Mouse (Mus musculus): ENCODE measurements around the gene Nprl3. TPM values are rescaled to one million over a fixed set of nuclear protein-coding genes. Genes with fewer than 3 reads are reported as not detected.

Nprl3 gene
- polyA plus RNA-seq (2012; rRNA removed) = 83.1 and 85.1 TPM in 2 replicates

GRCm38 (mm10) chr11:32267188-32267884 lies at the start of gene Nprl3:
TSS of gene Nprl3 (minus strand) at chr11:32267707.

DNA sequence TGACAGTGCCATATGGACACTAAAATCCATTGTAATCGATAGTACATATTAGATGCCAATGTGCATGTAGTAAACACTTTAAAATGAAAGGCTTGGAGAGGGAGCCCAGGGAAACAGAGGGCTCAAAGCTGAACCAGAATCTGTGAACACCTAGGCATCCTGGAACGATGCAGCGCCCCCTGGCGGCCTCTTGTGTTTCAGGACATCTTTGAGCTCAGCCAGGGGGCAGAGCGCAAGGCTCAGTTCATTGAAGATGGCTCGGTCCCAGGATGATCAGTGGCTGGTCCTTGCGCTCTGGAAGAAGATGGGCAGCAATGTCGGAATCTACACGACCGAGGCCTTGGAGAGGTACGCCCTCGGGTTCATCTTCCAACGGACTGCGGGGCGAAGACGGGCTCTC lies 32.4 kb upstream of the Nprl3 start, which contains the start of gene Hbq1a:
Hbq1a (plus strand) TSS at position 205 of the 400 bp plus-strand sequence.

DNA sequence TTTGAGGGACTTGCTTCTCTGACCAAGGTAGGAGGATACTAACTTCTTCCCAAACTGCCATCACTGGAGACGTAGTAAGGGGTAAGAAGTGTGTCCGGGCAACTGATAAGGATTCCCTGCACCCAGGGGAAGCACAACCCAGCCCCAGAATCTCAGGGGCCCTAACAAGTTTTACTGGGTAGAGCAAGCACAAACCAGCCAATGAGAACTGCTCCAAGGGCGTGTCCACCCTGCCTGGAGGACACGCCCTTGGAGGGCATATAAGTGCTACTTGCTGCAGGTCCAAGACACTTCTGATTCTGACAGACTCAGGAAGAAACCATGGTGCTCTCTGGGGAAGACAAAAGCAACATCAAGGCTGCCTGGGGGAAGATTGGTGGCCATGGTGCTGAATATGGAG lies 28.7 kb upstream of the Nprl3 start, which contains the start of gene Hba-a2:
Hba-a2 (plus strand) TSS at position 287 of the 400 bp plus-strand sequence.

GRCm38 (mm10) chr11:32286695-32287492 lies 19.4 kb upstream of the Nprl3 start, which contains the start of gene Hbq1b:
TSS of gene Hbq1b (plus strand) at chr11:32286965.

GRCm38 (mm10) chr11:32283091-32283777 lies 15.7 kb upstream of the Nprl3 start, which contains the start of gene Hba-a1:
TSS of gene Hba-a1 (plus strand) at chr11:32283511.

GRCm38 (mm10) chr11:32276347-32276746 lies 8.8 kb upstream of the Nprl3 start, which contains the start of gene Hba-x:
TSS of gene Hba-x (plus strand) at chr11:32276400.

DNA sequence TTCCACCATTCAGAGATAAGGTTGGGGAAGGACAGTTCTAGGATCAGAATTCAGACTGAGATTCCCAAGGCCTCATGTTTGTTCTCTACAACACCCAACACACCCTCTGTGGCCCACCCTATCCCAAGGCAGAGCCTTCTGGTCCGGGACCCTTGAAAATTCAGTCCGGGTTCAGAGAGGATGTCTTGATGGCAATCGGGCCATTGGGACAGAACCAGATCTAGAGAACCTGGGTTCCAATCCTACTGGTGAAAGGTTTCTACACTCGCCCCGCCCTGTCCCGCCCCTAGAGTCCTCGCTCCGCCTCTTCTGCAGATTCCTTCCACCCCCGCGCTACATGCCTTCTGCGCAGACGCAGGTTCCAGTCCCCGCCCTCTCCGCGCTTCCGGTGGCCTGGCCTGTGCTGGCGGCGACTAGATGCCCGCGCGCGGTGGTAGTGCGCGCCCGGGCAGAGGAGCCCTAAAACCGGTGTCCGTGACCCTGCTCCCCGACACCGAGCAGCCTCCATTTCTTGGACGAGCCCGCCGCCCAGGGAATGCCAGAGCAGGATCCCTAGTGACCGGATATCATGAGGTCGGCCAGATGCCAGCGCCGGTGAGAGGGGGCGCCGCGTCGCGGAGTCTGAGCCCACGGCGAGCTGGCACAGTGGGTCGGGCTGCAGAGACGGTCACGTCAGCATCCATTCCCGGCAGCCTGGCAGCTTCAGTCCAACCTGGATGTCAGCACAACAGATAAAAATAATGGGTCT lies 41.2 kb downstream of the Nprl3 start, which contains the start of gene Mpg:
Mpg (plus strand) TSS at position 382 of the 748 bp plus-strand sequence.

GRCm38 (mm10) chr11:32221951-32222409 lies 45.5 kb downstream of the Nprl3 start, which contains the start of gene Rhbdf1:
TSS of gene Rhbdf1 (minus strand) at chr11:32222300.

DNA sequence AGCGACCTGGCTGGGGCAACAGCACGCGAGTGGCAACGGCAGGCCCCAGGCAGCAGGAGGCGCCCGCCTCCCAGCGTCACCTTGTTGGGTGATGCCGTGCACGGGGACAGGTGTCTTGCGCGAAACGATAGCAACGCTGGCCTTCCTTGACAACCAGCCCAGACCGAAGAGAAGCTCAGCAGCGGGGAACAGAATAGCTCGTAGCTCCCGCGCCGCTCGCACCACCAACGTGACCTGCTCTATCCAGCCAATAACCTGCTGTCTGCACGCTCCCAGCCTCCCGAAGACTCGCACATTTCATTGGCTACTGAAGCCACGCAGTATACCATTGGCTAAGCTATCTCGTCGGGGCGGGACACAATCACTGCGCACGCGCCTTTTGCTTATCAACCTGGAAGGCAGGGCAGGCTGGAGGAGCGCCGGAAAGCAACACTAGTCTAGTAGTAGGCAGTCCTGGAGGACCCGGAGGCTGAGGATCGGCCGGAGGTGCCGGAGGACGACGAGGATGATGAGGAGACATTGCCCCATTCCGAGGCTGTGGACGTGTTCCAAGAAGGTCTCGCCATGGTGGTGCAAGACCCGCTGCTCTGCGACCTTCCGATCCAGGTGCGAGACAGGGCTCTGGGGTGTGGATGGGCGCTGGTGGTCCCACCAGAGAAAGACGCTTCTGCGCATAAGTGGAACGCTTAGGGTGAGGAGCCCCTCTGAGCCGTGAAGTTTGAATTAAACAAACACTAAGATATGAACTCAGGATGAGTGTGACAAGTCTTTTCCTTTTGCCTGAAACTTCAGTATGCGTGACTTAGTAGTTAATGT lies 62.2 kb downstream of the Nprl3 start, which contains the start of gene Snrnp25:
Snrnp25 (plus strand) TSS at position 358 of the 816 bp plus-strand sequence.

GRCm38 (mm10) chr11:32200075-32200601 lies 67.4 kb downstream of the Nprl3 start, which contains the start of gene Il9r:
TSS of gene Il9r (minus strand) at chr11:32200279.

Other genes with a start within 250 kb of the Nprl3 start
- gene Il9r, start 67.4 kb downstream of the Nprl3 start, polyA plus RNA-seq (2012; rRNA removed) = 0.02 and 0.09 TPM in 2 replicates
- 52.4 and 61.1 TPM in 2 replicates for gene Snrnp25, start 62.3 kb downstream of the Nprl3 start, polyA plus RNA-seq (2012; rRNA removed)
- gene Rhbdf1, start 45.4 kb downstream of the Nprl3 start, polyA plus RNA-seq (2012; rRNA removed) = 30.8 and 50.6 TPM in 2 replicates
- gene Mpg, start 41.2 kb downstream of the Nprl3 start, polyA plus RNA-seq (2012; rRNA removed) = 21.4 and 25.4 TPM in 2 replicates
- gene Hba-x, start 8.7 kb upstream of the Nprl3 start, polyA plus RNA-seq (2012; rRNA removed) = 41.2 and 47.2 TPM in 2 replicates
- gene Hba-a1, start 15.8 kb upstream of the Nprl3 start, polyA plus RNA-seq (2012; rRNA removed) = 1,275 and 2,575 TPM in 2 replicates
- 1.3 and 1.9 TPM in 2 replicates for gene Hbq1b, start 19.3 kb upstream of the Nprl3 start, polyA plus RNA-seq (2012; rRNA removed)
- 2,538 and 5,404 TPM in 2 replicates for gene Hba-a2, start 28.8 kb upstream of the Nprl3 start, polyA plus RNA-seq (2012; rRNA removed)
- gene Hbq1a, start 32.4 kb upstream of the Nprl3 start, polyA plus RNA-seq (2012; rRNA removed) = 0.64 and 0.80 TPM in 2 replicates
- 29.9 and 36.8 TPM in 2 replicates for gene Sh3pxd2b, start 80.1 kb upstream of the Nprl3 start, polyA plus RNA-seq (2012; rRNA removed)
- gene Ubtd2, start 187.7 kb upstream of the Nprl3 start, polyA plus RNA-seq (2012; rRNA removed) = 61.4 and 62.2 TPM in 2 replicates

All from central nervous system, embryonic 14 days (tissue).